Mouse (Mus musculus): ENCODE data around the gene Serpina5. TPM values are rescaled to one million over a fixed set of nuclear protein-coding genes. Genes with fewer than 3 reads are reported as not detected.

Gene Serpina5
- polyA plus RNA-seq (2014; fragmentation: Nextera tagmentation; extraction: Ambion mirVana): not detected in 2 replicates

- H3K4me1 ChIP-seq (ENCODE audit: control insufficient read depth, insufficient read depth, low read length): no peaks in the 10 kb centered on the region
- H3K4me2 ChIP-seq (ENCODE audit: low read depth, low read length): no peak within 1 kb of the TSS
- DNase-seq (ENCODE audit: low spot score) (no peak), ATAC-seq (ENCODE audit: low read depth) (no peak)
- no peak within 1 kb of the TSS for H3K9ac ChIP-seq (ENCODE audit: low read depth, low read length)
- H3K27me3 ChIP-seq (replicated peaks; ENCODE audit: control insufficient read depth, insufficient read depth, low read length): no peaks in the 10 kb centered on the region
- WGBS: 84% methylated on average over 6 of the region's 6 CpGs
- no peaks in the 10 kb centered on the region for H3K36me3 ChIP-seq (ENCODE audit: control insufficient read depth, insufficient read depth, low read length)
- H3K9me3 ChIP-seq (ENCODE audit: control insufficient read depth, low read length): no peaks in the 10 kb centered on the region
- H3K4me3 ChIP-seq (ENCODE audit: low read depth, low read length): no peak within 1 kb of the TSS
- H3K27ac ChIP-seq (replicated peaks; ENCODE audit: low read depth, low read length): no peak within 1 kb of the TSS
These were observed at the start of gene Serpina5 for GRCm38 (mm10) chr12:104100768-104101167. Gene Serpina5, plus strand, starts transcription at chr12:104101113.

DNA sequence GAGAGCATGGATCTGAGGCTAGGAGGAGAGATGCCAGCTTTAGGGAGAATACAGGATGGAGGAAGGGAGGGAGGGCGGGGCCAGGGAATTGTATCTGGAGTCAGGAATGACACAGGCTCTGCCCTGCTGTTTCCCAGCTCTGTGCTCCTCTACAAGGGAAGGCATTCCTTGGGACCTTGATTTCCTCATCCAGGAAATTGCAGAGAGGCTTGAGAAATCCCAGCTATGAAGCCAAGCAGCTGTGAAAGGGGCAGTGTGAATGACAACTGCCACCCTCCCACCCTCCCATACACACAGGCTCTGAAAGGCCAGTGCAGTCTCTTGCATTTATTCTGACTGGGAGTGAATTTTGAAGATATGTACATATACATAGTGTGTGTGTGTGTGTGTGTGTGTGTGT is 46.9 kb upstream of the Serpina5 start:
- Histone ChIP-seq H3K27me3 (replicated peaks; ENCODE audit: control insufficient read depth, insufficient read depth, low read length) (no peaks in the 10 kb centered on the region; the same call in 1 of the 2 replicates), H3K4me1 (ENCODE audit: control insufficient read depth, insufficient read depth, low read length) (no peaks in the 10 kb centered on the region), H3K36me3 (ENCODE audit: control insufficient read depth, insufficient read depth, low read length) (no peaks in the 10 kb centered on the region), H3K4me3 (ENCODE audit: low read depth, low read length) (no peak overlapping the region), H3K9me3 (ENCODE audit: control insufficient read depth, low read length) (no peaks in the 10 kb centered on the region), H3K27ac (replicated peaks; ENCODE audit: low read depth, low read length) (no peak overlapping the region), H3K9ac (ENCODE audit: low read depth, low read length) (no peak overlapping the region), H3K4me2 (ENCODE audit: low read depth, low read length) (no peak overlapping the region)
- WGBS: 45% methylated on average over 1 of the region's 1 CpGs
- DNase-seq (ENCODE audit: low spot score) (peak; percentile 7), ATAC-seq (ENCODE audit: low read depth) (no peak)

DNA sequence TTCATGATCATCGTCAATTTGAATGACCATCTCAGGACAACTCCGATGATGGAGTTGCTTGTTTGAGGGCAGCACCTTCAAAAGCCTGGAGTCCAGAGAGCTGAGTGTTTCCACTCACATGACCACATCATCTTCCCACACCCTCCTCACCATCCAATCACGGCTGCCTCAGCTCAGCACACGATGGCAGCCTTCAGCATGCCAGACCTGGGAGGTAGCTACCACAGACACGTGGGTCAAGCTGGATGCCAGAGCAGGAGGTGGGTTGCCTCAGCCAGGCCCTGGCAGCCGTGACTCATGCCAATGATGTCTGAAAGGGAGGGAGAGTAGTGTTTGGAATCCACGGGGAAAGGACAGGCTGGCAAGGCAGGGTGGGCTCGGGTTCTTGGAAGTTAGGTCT is 45.2 kb upstream of the Serpina5 start:
- Histone ChIP-seq H3K9me3 (ENCODE audit: control insufficient read depth, low read length) (no peaks in the 10 kb centered on the region), H3K9ac (ENCODE audit: low read depth, low read length) (no peak overlapping the region), H3K36me3 (ENCODE audit: control insufficient read depth, insufficient read depth, low read length) (no peaks in the 10 kb centered on the region), H3K4me1 (ENCODE audit: control insufficient read depth, insufficient read depth, low read length) (no peaks in the 10 kb centered on the region), H3K27me3 (replicated peaks; ENCODE audit: control insufficient read depth, insufficient read depth, low read length) (no peaks in the 10 kb centered on the region; the same call in 1 of the 2 replicates), H3K4me3 (ENCODE audit: low read depth, low read length) (no peak overlapping the region), H3K27ac (replicated peaks; ENCODE audit: low read depth, low read length) (no peak overlapping the region), H3K4me2 (ENCODE audit: low read depth, low read length) (no peak overlapping the region)
- ATAC-seq (ENCODE audit: low read depth): no peak
- no peak for DNase-seq (ENCODE audit: low spot score)
- 79% methylated on average over 8 of the region's 8 CpGs for WGBS

DNA sequence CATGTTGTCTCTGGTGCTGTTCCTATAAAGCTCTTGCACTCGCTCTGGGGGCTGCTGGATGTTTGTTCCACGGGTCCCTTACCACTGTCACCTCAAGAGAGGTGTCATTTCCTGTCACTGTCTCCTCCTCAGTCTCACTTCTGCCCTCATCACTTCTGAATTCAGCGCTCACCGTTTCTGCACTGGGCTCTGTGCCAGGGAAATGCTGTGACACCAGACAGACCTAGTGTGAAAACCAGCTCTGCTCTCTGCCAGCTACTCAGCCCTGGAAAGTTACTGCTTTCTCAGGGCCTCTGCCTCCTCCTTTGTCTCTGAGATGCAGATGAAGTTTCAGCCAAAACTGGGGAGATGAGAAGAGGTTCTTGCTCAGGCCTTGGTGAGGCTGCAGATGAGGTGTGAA is 43.9 kb upstream of the Serpina5 start:
- DNase-seq (ENCODE audit: low spot score) (no peak), ATAC-seq (ENCODE audit: low read depth) (no peak)
- 51% methylated on average over 4 of the region's 4 CpGs for WGBS
- Histone ChIP-seq H3K9ac (ENCODE audit: low read depth, low read length) (no peak overlapping the region), H3K9me3 (ENCODE audit: control insufficient read depth, low read length) (no peaks in the 10 kb centered on the region), H3K27ac (replicated peaks; ENCODE audit: low read depth, low read length) (no peak overlapping the region), H3K4me1 (ENCODE audit: control insufficient read depth, insufficient read depth, low read length) (no peaks in the 10 kb centered on the region), H3K4me2 (ENCODE audit: low read depth, low read length) (no peak overlapping the region), H3K36me3 (ENCODE audit: control insufficient read depth, insufficient read depth, low read length) (no peaks in the 10 kb centered on the region), H3K27me3 (replicated peaks; ENCODE audit: control insufficient read depth, insufficient read depth, low read length) (no peaks in the 10 kb centered on the region; the same call in 1 of the 2 replicates), H3K4me3 (ENCODE audit: low read depth, low read length) (no peak overlapping the region)

DNA sequence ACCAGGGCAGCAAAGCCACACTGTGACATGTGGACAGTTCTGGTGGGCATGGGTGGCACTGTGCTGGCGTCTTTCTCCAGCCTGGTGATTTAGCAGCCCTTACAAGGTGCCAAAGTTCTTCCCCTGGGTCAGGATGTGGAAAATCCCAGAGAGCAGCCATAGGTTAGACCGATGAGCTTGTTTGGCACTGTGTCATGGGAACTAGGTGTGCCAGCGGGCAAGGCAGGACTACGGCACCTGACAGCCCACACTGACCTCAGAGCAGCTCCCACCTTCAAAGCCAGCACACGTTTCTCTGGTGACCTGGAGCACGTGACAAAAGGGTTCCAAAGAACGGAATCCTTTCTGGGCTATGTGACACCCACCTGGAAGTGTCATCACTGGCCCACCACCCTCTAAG is 43.4 kb upstream of the Serpina5 start:
- H3K9ac ChIP-seq (ENCODE audit: low read depth, low read length): no peak overlapping the region
- no peak for ATAC-seq (ENCODE audit: low read depth)

GRCm38 (mm10) chr12:104060126-104060525 is 40.8 kb upstream of the Serpina5 start:
- Histone ChIP-seq H3K4me3 (ENCODE audit: low read depth, low read length) (no peak overlapping the region), H3K4me2 (ENCODE audit: low read depth, low read length) (no peak overlapping the region)

More for the DNA sequence above, 43.4 kb upstream of the Serpina5 start:
- no peak for DNase-seq (ENCODE audit: low spot score)
- 82% methylated on average over 7 of the region's 7 CpGs for WGBS
- Histone ChIP-seq H3K4me2 (ENCODE audit: low read depth, low read length) (no peak overlapping the region), H3K36me3 (ENCODE audit: control insufficient read depth, insufficient read depth, low read length) (no peaks in the 10 kb centered on the region), H3K27me3 (replicated peaks; ENCODE audit: control insufficient read depth, insufficient read depth, low read length) (no peaks in the 10 kb centered on the region; the same call in 1 of the 2 replicates), H3K4me1 (ENCODE audit: control insufficient read depth, insufficient read depth, low read length) (no peaks in the 10 kb centered on the region), H3K4me3 (ENCODE audit: low read depth, low read length) (no peak overlapping the region), H3K27ac (replicated peaks; ENCODE audit: low read depth, low read length) (no peak overlapping the region), H3K9me3 (ENCODE audit: control insufficient read depth, low read length) (no peaks in the 10 kb centered on the region)

GRCm38 (mm10) chr12:104061862-104062261 is 39.1 kb upstream of the Serpina5 start:
- ATAC-seq (ENCODE audit: low read depth) (no peak), DNase-seq (ENCODE audit: low spot score) (no peak)
- Histone ChIP-seq H3K9ac (ENCODE audit: low read depth, low read length) (no peak overlapping the region), H3K27me3 (replicated peaks; ENCODE audit: control insufficient read depth, insufficient read depth, low read length) (no peaks in the 10 kb centered on the region; the same call in 1 of the 2 replicates), H3K4me1 (ENCODE audit: control insufficient read depth, insufficient read depth, low read length) (no peaks in the 10 kb centered on the region), H3K9me3 (ENCODE audit: control insufficient read depth, low read length) (no peaks in the 10 kb centered on the region), H3K27ac (replicated peaks; ENCODE audit: low read depth, low read length) (no peak overlapping the region), H3K36me3 (ENCODE audit: control insufficient read depth, insufficient read depth, low read length) (no peaks in the 10 kb centered on the region), H3K4me2 (ENCODE audit: low read depth, low read length) (no peak overlapping the region), H3K4me3 (ENCODE audit: low read depth, low read length) (no peak overlapping the region)
- 64% methylated on average over 2 of the region's 2 CpGs for WGBS

More at GRCm38 (mm10) chr12:104060126-104060525, 40.8 kb upstream of the Serpina5 start:
- DNase-seq (ENCODE audit: low spot score) (no peak), ATAC-seq (ENCODE audit: low read depth) (no peak)
- Histone ChIP-seq H3K9me3 (ENCODE audit: control insufficient read depth, low read length) (no peaks in the 10 kb centered on the region), H3K9ac (ENCODE audit: low read depth, low read length) (no peak overlapping the region), H3K4me1 (ENCODE audit: control insufficient read depth, insufficient read depth, low read length) (no peaks in the 10 kb centered on the region), H3K36me3 (ENCODE audit: control insufficient read depth, insufficient read depth, low read length) (no peaks in the 10 kb centered on the region), H3K27me3 (replicated peaks; ENCODE audit: control insufficient read depth, insufficient read depth, low read length) (no peaks in the 10 kb centered on the region; the same call in 1 of the 2 replicates), H3K27ac (replicated peaks; ENCODE audit: low read depth, low read length) (no peak overlapping the region)
- WGBS: 87% methylated on average over 6 of the region's 6 CpGs

DNA sequence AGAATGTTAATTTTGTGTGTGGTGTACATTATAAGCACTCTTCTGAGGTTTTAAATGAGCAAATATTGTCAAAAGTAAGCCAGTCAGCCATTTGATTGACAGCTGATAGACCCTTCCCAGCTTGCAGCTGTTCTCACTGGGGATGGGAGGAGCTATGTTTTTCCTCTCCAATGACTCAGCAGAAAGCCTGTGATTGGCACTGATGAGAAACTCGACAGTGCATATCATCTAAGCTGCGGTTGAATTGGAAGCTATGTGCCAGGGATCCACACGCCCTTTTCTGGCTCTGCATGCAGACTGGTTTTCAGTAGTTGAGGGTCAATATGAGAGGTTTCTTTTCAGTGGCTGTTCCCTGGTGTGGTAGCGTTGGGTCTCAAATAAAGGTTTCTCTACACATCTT is 36.4 kb upstream of the Serpina5 start:
- H3K36me3 ChIP-seq (ENCODE audit: control insufficient read depth, insufficient read depth, low read length): no peaks in the 10 kb centered on the region
- no peak overlapping the region for H3K9ac ChIP-seq (ENCODE audit: low read depth, low read length)
- H3K9me3 ChIP-seq (ENCODE audit: control insufficient read depth, low read length): no peaks in the 10 kb centered on the region
- 61% methylated on average over 4 of the region's 4 CpGs for WGBS
- H3K4me1 ChIP-seq (ENCODE audit: control insufficient read depth, insufficient read depth, low read length): no peaks in the 10 kb centered on the region
- no peak for ATAC-seq (ENCODE audit: low read depth)
- no peak for DNase-seq (ENCODE audit: low spot score)
- no peak overlapping the region for H3K4me3 ChIP-seq (ENCODE audit: low read depth, low read length)
- no peak overlapping the region for H3K27ac ChIP-seq (replicated peaks; ENCODE audit: low read depth, low read length)
- H3K4me2 ChIP-seq (ENCODE audit: low read depth, low read length): no peak overlapping the region
- no peaks in the 10 kb centered on the region for H3K27me3 ChIP-seq (replicated peaks; ENCODE audit: control insufficient read depth, insufficient read depth, low read length)

GRCm38 (mm10) chr12:104064996-104065395 is 35.9 kb upstream of the Serpina5 start:
- no peaks in the 10 kb centered on the region for H3K27me3 ChIP-seq (replicated peaks; ENCODE audit: control insufficient read depth, insufficient read depth, low read length)
- DNase-seq (ENCODE audit: low spot score): no peak
- H3K9me3 ChIP-seq (ENCODE audit: control insufficient read depth, low read length): no peaks in the 10 kb centered on the region
- H3K4me2 ChIP-seq (ENCODE audit: low read depth, low read length): no peak overlapping the region
- no peak overlapping the region for H3K27ac ChIP-seq (replicated peaks; ENCODE audit: low read depth, low read length)
- H3K4me1 ChIP-seq (ENCODE audit: control insufficient read depth, insufficient read depth, low read length): no peaks in the 10 kb centered on the region
- H3K36me3 ChIP-seq (ENCODE audit: control insufficient read depth, insufficient read depth, low read length): no peaks in the 10 kb centered on the region
- no peak for ATAC-seq (ENCODE audit: low read depth)
- no peak overlapping the region for H3K4me3 ChIP-seq (ENCODE audit: low read depth, low read length)
- WGBS: 74% methylated on average over 4 of the region's 4 CpGs
- no peak overlapping the region for H3K9ac ChIP-seq (ENCODE audit: low read depth, low read length)

Data from embryonic facial prominence, embryonic 14.5 days (tissue).